Mouse (Mus musculus) myocyte (in vitro differentiated cells): ENCODE results near the gene Ddost.

Source experiments
- POLR2A ChIP-seq: IDR thresholded peaks from one replicate; pipeline ENCODE4 v1.6.1; 2011; ENCODE audit warnings: low read depth, mild to moderate bottlenecking, control low read depth, moderate library complexity; ENCODE audit not compliant: insufficient read length
- TCF3 ChIP-seq: IDR thresholded peaks from one replicate; pipeline ENCODE4 v1.6.1; 2011; ENCODE audit warnings: low read depth, control low read depth; ENCODE audit not compliant: insufficient read length
- USF1 ChIP-seq: IDR thresholded peaks from one replicate; pipeline ENCODE4 v1.6.1; 2011; ENCODE audit warnings: low read depth, mild to moderate bottlenecking, control low read depth, moderate library complexity

- TF ChIP-seq POLR2A (no peak), USF1 (no peak), TCF3 (no peak)
Measured at GRCm38 (mm10) chr4:138352692-138353091, 48.2 kb downstream of the Ddost start.
